Mouse (Mus musculus) kidney, adult 2 months (tissue): ENCODE results near the gene Cacna1s.

Experiments
- CTCF ChIP-seq: fragments of 200-500 bp; conservative IDR thresholded peaks from 2 replicates; pipeline ENCODE4 v1.5.1; 2011; ENCODE audit warnings: low read depth, mild to moderate bottlenecking, control low read depth, low read length, moderate library complexity, mixed read lengths; ENCODE audit not compliant: insufficient read depth, insufficient read length
- POLR2A ChIP-seq: fragments of 200-500 bp; IDR thresholded peaks from one replicate; pipeline ENCODE4 v1.6.1; 2011; ENCODE audit warnings: low read depth, low read length, control low read depth

DNA sequence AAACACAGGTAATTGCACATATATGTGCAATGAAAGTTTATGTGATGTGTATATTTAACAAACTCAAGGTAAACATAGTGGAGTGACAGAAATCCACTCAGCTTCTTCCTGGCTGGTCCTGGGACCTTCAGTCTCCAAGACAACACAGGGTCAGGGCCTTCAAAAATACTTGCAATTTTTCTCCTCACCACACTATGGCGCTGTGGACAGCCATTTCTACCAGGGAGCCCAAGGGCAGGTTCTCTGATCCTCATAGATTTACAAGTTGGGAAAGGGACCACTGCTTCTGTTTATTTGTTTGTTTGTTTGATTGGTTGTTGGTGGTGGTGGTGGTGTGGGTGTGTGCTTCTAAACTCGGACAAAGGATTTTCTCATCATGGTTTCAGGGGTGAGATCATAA, 5.1 kb upstream of the Cacna1s start:
- TF ChIP-seq POLR2A = no peak
- TF ChIP-seq CTCF = peak; percentile 51
